13 mouse cellular contexts compared by ENCODE assay signal in the genomic region with DNA sequence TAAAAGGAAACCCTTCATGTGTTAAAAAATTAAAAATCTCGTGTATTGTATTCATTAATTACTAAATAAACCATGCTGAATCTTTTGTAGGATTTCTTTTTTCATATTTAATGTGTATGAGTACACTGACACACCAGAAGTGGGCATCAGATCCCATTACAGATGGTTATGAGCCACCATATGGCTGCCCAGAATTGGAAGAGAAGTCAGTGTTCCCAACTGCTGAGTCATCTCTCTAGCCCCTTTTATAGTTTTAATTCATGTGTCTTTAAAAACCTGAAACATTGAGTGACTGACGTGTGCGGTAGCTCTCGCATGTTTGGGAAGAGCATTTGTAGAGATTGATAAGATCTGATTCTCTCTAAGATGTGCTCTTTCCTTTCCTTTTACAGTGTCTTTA. TPM values are rescaled to one million over a fixed set of nuclear protein-coding genes. Genes with fewer than 3 reads are reported as not detected.
DNase-seq lines count a peak whose midpoint lies in the region.
"Had no signal": no experiment of that assay in that cellular context is flagged by ENCODE, and none has a peak within 500 bp of the region (broad histone marks: within the 10 kb centered on the region; RNA-seq: fewer than 3 reads in every experiment).

No protein-coding gene starts in this region.

- peak; percentile 26 to 48 for DNase-seq in frontal cortex, postnatal 36 days (ENCODE audit: low spot score in 2 of 2)
- DNase-seq in frontal cortex, postnatal 10 days (ENCODE audit: low spot score in 2 of 2) = no peak
- DNase-seq in right cerebral cortex, postnatal 25 days = peak; percentile 14
- DNase-seq in right cerebral cortex, postnatal 4 days = no peak
- peak; percentile 60 to 64 for DNase-seq in layer of hippocampus, postnatal 36 days
- DNase-seq in ovary, postnatal 36 days (ENCODE audit: low spot score) = no peak
- no peak for DNase-seq in Muller cell, postnatal 12 days (ENCODE audit: inconsistent ontology term)
- DNase-seq: adrenal gland, adult 2 months; cerebellum, adult 11-12 months; kidney, postnatal 4 days; lung, adult 2 months; lung, postnatal 36 days; thymus, adult 18-20 months had no signal

RNA-seq across cellular contexts. Expression of gene Herc2, which starts 21.7 kb away (rescaled TPM):
- total RNA-seq in layer of hippocampus, postnatal 36 days (2021) = 100 to 1,000 TPM; 138 to 151 TPM

RNA-seq across cellular contexts. Expression of gene Nipa1, which starts 52.0 kb away (rescaled TPM):
- 10 to 100 TPM; 60.5 to 61.2 TPM for total RNA-seq in layer of hippocampus, postnatal 36 days (2021)

Comparison
In these comparisons a context has a peak if more than half of its experiments do, and no peak if none do; other contexts are left out.
1. DNase-seq: peak in frontal cortex, postnatal 36 days (2 of 2), right cerebral cortex, postnatal 25 days (single experiment) and layer of hippocampus, postnatal 36 days (2 of 2); none in frontal cortex, postnatal 10 days (0 of 2), right cerebral cortex, postnatal 4 days (single experiment), ovary, postnatal 36 days (single experiment) and Muller cell, postnatal 12 days (single experiment).